Mouse (Mus musculus): ENCODE measurements around the gene Uqcc3. TPM values are rescaled to one million over a fixed set of nuclear protein-coding genes. Genes with fewer than 3 reads are reported as not detected.
"Not testable (repeated sequence)": the region's sequence is repeated elsewhere in the genome, so short reads cannot be mapped to it uniquely, and the experiment has no call there.

Gene Uqcc3
- polyA plus RNA-seq, 1 experiment from 2014 or later, result 61.5 TPM

DNA sequence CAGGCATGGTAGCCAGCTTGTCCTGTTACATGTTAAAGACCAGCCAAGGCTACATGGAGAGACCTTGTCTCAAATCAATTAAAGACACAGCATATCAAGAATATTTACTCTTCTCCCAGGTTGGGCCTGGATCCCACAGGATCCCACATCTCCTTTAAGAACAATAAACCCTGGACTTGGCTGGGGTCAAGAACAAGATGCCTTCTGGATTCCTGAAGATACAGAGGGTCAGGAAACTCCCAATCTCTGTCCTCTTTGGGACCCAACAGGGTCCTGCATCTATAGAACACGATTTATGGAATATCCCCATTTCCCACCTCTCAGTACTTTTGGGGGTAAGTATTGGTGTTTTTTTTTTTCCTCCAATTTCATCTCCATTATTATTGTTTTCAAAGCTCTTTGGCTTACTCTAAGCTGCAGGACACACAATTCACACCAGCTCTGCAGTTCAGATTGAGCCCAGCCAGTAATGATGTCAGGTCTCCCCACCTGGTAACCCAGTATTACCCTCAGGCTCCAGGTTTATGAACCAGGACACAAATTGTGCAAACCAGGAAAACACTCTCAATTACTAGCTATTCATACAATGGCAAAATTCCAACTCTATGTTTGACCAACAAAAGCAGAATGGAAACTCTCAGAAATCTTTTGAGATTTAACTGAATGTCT lies 6.3 kb upstream of the Uqcc3 start:
- Histone ChIP-seq H3K4me1 (ENCODE audit: control insufficient read depth, insufficient read depth, low read depth, low read length) (peaks cover 13% of the 10 kb centered on the region), H3K9ac (ENCODE audit: low read depth, low read length) (no peak overlapping the region; the same call in 1 of the 2 replicates), H3K9me3 (ENCODE audit: control insufficient read depth, low read length) (no peaks in the 10 kb centered on the region), H3K27ac (ENCODE audit: low read depth, low read length) (no peak overlapping the region), H3K27me3 (replicated peaks; ENCODE audit: control insufficient read depth, insufficient read depth, low read length) (no peaks in the 10 kb centered on the region), H3K4me3 (ENCODE audit: low read length) (no peak overlapping the region), H3K36me3 (ENCODE audit: control insufficient read depth, insufficient read depth, low read length) (peaks cover 3% of the 10 kb centered on the region; the same call in 1 of the 2 replicates), H3K4me2 (ENCODE audit: low read length) (peak overlapping the region; percentile 71)
- ATAC-seq, result no peak
- WGBS, result 60% methylated on average over 1 of the region's 1 CpGs

DNA sequence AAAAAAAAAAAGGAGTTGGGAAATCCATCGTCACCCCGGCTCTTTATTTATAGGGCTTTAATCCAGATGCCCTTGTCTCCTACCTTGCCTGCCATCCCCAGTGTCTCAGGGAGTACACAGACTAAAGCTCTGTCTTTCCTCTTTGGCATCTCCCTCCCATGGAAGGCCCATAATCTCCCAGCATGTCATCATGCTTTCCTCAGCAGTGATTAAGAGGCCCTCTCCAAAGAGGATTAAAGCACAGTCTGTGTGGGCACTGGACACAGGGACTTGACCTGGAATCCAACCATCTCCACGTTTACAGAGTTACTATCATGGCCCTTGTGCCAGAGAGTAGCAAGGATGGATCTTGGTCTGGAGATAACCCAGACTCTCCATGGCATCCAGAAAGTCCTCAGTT lies 2.9 kb upstream of the Uqcc3 start, which contains the start of the genes Lbhd1 and Gm49403:
TSS of gene Lbhd1 (plus strand) at position 117 of the 400 bp plus-strand sequence.
TSS of gene Gm49403 (plus strand) at position 315 of the 400 bp plus-strand sequence.
- Histone ChIP-seq H3K4me1 (ENCODE audit: control insufficient read depth, insufficient read depth, low read depth, low read length) (peaks cover 15% of the 10 kb centered on the region), H3K9ac (ENCODE audit: low read depth, low read length) (no peak within 1 kb of the TSS), H3K4me2 (ENCODE audit: low read length) (no peak within 1 kb of the TSS), H3K27ac (ENCODE audit: low read depth, low read length) (no peak within 1 kb of the TSS), H3K9me3 (ENCODE audit: control insufficient read depth, low read length) (no peaks in the 10 kb centered on the region), H3K36me3 (ENCODE audit: control insufficient read depth, insufficient read depth, low read length) (no peaks in the 10 kb centered on the region), H3K4me3 (ENCODE audit: low read length) (no peak within 1 kb of the TSS), H3K27me3 (replicated peaks; ENCODE audit: control insufficient read depth, insufficient read depth, low read length) (no peaks in the 10 kb centered on the region)
- ATAC-seq, result no peak
- WGBS, result 82% methylated on average over 3 of the region's 3 CpGs

DNA sequence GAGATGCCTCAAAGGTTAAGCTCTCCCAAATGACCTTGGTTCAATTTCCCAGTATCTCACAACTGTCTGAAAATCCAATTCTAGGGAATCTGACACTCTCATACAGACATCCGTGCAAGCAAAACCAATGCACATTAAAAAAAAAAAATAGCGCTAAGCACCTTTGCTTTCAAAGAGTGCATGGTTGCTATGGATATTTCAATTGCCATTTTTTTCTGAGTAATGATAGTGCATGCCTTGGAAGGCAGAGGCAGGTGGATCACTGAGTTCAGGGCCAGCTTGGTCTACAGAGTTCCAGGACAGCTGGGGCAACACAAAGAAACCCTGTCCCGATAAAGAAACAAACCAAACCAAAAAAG lies 290 bp upstream of the Uqcc3 start:
- peaks cover 7% of the 10 kb centered on the region; the same call in 1 of the 2 replicates for H3K36me3 ChIP-seq (ENCODE audit: control insufficient read depth, insufficient read depth, low read length)
- peak overlapping the region; percentile 62 for H3K4me3 ChIP-seq (ENCODE audit: low read length)
- H3K4me2 ChIP-seq (ENCODE audit: low read length), result peak overlapping the region; percentile 86
- peaks cover 9% of the 10 kb centered on the region for H3K4me1 ChIP-seq (ENCODE audit: control insufficient read depth, insufficient read depth, low read depth, low read length)
- ATAC-seq, result no peak
- H3K9me3 ChIP-seq (ENCODE audit: control insufficient read depth, low read length), result no peaks in the 10 kb centered on the region
- 23% methylated on average over 3 of the region's 3 CpGs for WGBS
- H3K27me3 ChIP-seq (replicated peaks; ENCODE audit: control insufficient read depth, insufficient read depth, low read length), result no peaks in the 10 kb centered on the region
- H3K9ac ChIP-seq (ENCODE audit: low read depth, low read length), result peak overlapping the region; percentile 77
- H3K27ac ChIP-seq (ENCODE audit: low read depth, low read length), result peak overlapping the region; percentile 81

DNA sequence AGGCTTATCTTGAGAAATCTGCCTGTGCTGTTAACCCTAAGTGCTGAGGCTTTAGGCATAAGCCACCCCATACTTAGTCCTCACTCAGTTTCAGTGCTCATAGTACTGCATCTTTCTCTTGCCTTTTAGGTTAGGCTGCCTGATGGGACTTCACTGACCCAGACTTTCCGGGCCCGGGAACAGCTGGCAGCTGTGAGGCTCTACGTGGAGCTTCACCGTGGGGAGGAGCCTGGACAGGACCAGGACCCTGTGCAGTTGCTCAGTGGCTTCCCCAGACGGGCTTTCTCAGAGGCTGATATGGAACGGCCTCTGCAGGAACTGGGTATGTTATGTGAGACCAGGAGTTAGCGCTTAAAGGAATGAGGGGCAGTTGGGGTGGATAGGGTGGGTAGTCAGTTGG lies 5.7 kb downstream of the Uqcc3 start:
- Histone ChIP-seq H3K27me3 (replicated peaks; ENCODE audit: control insufficient read depth, insufficient read depth, low read length) (no peaks in the 10 kb centered on the region), H3K36me3 (ENCODE audit: control insufficient read depth, insufficient read depth, low read length) (peaks cover 30% of the 10 kb centered on the region), H3K9ac (ENCODE audit: low read depth, low read length) (no peak overlapping the region), H3K9me3 (ENCODE audit: control insufficient read depth, low read length) (no peaks in the 10 kb centered on the region), H3K4me2 (ENCODE audit: low read length) (no peak overlapping the region), H3K27ac (ENCODE audit: low read depth, low read length) (no peak overlapping the region), H3K4me1 (ENCODE audit: control insufficient read depth, insufficient read depth, low read depth, low read length) (peaks cover 18% of the 10 kb centered on the region), H3K4me3 (ENCODE audit: low read length) (no peak overlapping the region)
- WGBS, result 96% methylated on average over 7 of the region's 7 CpGs
- ATAC-seq, result no peak

DNA sequence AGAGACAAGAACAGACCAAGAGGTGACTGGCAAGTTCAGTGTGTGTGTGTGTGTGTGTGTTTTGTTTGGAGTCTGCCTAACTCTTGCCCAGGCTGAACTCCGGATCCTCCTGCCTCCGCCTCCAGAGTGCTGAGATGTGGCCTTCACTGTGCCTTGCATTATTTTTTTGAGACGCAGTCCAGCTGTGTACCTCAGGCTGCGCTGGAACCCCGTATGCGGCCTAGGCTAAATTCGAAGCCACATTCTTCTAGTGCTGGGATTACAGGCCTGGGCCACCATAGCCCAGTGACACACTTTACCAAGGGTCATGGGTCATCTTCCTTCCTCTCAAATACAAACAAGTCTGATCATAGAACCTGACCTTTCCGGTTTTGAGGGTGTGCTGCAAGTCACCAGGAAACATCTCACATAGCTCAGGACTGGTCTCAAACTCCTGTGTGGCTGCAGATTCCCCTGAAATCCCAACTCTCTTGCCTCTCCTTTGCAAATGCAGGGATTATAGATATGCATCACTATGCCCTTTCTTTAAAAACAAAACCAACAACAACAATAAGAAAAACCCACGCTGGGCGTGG lies 8.4 kb downstream of the Uqcc3 start:
- H3K36me3 ChIP-seq (ENCODE audit: control insufficient read depth, insufficient read depth, low read length), result peaks cover 26% of the 10 kb centered on the region
- H3K27ac ChIP-seq (ENCODE audit: low read depth, low read length), result no peak overlapping the region
- H3K4me2 ChIP-seq (ENCODE audit: low read length), result peak overlapping the region; percentile 81
- WGBS, result 78% methylated on average over 10 of the region's 10 CpGs
- no peak for ATAC-seq
- H3K9ac ChIP-seq (ENCODE audit: low read depth, low read length), result peak overlapping the region; percentile 86
- no peaks in the 10 kb centered on the region for H3K9me3 ChIP-seq (ENCODE audit: control insufficient read depth, low read length)
- peak overlapping the region; percentile 75 for H3K4me3 ChIP-seq (ENCODE audit: low read length)
- H3K27me3 ChIP-seq (replicated peaks; ENCODE audit: control insufficient read depth, insufficient read depth, low read length), result no peaks in the 10 kb centered on the region
- peaks cover 11% of the 10 kb centered on the region for H3K4me1 ChIP-seq (ENCODE audit: control insufficient read depth, insufficient read depth, low read depth, low read length)

DNA sequence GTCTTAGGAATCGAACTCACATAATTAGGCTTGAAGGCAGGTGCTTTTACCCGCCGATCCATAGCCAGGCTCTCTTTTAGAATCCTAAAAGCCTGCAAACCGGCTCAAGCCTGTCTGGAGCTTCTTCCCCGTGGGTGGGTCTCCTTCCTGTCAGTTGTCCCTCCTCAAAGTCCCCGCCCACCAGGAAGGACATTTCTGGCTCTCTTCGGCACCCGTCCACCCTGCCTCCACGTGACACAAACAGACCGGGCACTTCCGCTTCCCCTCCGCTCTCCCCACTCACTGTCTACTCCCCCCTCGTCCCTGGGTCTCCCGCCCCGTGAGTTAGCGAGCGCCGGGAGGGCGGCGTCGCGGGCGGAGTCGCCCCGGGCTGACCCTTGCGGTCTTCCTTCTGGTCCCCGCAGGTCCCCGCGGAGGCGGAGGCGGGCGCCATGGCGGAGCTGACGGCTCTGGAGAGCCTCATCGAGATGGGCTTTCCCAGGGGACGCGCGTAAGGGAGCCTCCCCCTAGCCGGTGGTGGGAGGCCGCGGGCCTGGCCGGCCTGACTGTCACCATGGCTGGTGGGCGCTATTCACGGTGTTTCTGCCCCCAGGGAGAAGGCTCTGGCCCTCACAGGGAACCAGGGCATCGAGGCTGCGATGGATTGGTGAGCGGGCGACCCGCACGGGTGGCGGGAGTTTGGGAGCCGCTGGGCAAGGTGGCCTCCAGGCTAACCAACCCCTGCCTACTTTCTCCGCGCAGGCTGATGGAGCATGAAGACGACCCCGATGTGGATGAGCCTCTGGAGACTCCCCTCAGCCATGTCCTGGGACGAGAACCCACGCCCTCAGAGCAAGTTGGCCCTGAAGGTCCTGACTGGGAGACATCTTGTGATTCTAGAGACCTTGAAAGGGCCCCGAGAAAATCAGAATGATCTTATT lies 9.2 kb downstream of the Uqcc3 start, which contains the start of gene Ubxn1:
TSS of gene Ubxn1 (plus strand) at position 230 of the 920 bp plus-strand sequence.
- H3K4me1 ChIP-seq (ENCODE audit: control insufficient read depth, insufficient read depth, low read depth, low read length), result peaks cover 11% of the 10 kb centered on the region
- peak within 1 kb of the TSS; percentile 81 for H3K4me2 ChIP-seq (ENCODE audit: low read length)
- peak within 1 kb of the TSS; percentile 76 for H3K27ac ChIP-seq (ENCODE audit: low read depth, low read length)
- H3K9me3 ChIP-seq (ENCODE audit: control insufficient read depth, low read length), result no peaks in the 10 kb centered on the region
- H3K9ac ChIP-seq (ENCODE audit: low read depth, low read length), result peak within 1 kb of the TSS; percentile 86
- H3K4me3 ChIP-seq (ENCODE audit: low read length), result peak within 1 kb of the TSS; percentile 75
- peaks cover 25% of the 10 kb centered on the region for H3K36me3 ChIP-seq (ENCODE audit: control insufficient read depth, insufficient read depth, low read length)
- WGBS, result 2% methylated on average over 59 of the region's 59 CpGs
- H3K27me3 ChIP-seq (replicated peaks; ENCODE audit: control insufficient read depth, insufficient read depth, low read length), result no peaks in the 10 kb centered on the region
- ATAC-seq, result peak; percentile 97

DNA sequence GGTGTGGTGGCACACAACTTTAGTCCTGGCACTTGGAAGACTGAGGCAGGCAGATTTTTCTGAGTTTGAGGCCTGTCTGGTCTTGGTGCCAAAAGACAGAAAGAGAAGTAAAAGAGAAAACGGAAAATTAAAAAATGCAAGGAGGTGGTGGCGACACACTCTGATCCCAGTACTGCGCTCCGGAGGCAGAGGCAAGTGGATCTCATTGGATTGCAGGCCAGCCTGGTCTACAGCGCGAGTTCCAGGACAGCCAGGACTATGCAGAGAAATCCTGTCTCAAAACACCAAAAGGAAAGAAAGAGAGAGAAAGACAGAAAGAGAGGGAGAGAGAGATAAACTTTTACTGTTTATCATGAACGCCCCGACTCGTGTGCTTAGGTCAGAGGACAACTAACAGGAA lies 9.9 kb downstream of the Uqcc3 start:
- Histone ChIP-seq H3K9ac (ENCODE audit: low read depth, low read length) (peak overlapping the region; percentile 66), H3K9me3 (ENCODE audit: control insufficient read depth, low read length) (no peaks in the 10 kb centered on the region), H3K4me3 (ENCODE audit: low read length) (peak overlapping the region; percentile 75), H3K4me2 (ENCODE audit: low read length) (peak overlapping the region; percentile 62), H3K27me3 (replicated peaks; ENCODE audit: control insufficient read depth, insufficient read depth, low read length) (no peaks in the 10 kb centered on the region), H3K4me1 (ENCODE audit: control insufficient read depth, insufficient read depth, low read depth, low read length) (peaks cover 11% of the 10 kb centered on the region), H3K36me3 (ENCODE audit: control insufficient read depth, insufficient read depth, low read length) (peaks cover 22% of the 10 kb centered on the region), H3K27ac (ENCODE audit: low read depth, low read length) (peak overlapping the region; percentile 76; the same call in 1 of the 2 replicates)
- ATAC-seq, result peak; percentile 41
- WGBS, result 58% methylated on average over 9 of the region's 9 CpGs

DNA sequence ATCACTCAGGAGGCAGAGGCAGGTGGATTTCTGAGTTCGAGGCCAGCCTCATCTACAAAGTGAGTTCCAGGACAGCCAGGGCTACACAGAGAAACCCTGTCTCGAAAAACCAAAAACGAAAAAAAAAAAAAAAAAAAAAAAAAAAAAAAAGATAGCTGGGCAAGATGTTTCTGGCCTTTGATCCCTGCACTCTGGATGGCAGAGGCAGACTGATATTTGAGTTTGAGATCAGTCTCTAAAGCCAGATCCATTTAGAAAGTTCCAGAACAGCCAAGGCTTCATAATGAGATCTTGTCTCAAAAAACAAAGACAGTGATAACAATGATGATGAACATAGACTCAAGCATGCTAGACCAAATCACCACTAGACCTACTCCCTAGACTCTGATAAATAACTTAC lies 10.3 kb downstream of the Uqcc3 start:
- not testable (repeated sequence) for H3K9ac ChIP-seq (ENCODE audit: low read depth, low read length); H3K4me3 ChIP-seq (ENCODE audit: low read length); H3K9me3 ChIP-seq (ENCODE audit: control insufficient read depth, low read length); ATAC-seq; H3K27me3 ChIP-seq (replicated peaks; ENCODE audit: control insufficient read depth, insufficient read depth, low read length); H3K27ac ChIP-seq (ENCODE audit: low read depth, low read length)
- peak overlapping the region; percentile 62 for H3K4me2 ChIP-seq (ENCODE audit: low read length)
- H3K4me1 ChIP-seq (ENCODE audit: control insufficient read depth, insufficient read depth, low read depth, low read length), result peaks cover 11% of the 10 kb centered on the region
- peaks cover 18% of the 10 kb centered on the region for H3K36me3 ChIP-seq (ENCODE audit: control insufficient read depth, insufficient read depth, low read length)
- 87% methylated on average over 3 of the region's 3 CpGs for WGBS

DNA sequence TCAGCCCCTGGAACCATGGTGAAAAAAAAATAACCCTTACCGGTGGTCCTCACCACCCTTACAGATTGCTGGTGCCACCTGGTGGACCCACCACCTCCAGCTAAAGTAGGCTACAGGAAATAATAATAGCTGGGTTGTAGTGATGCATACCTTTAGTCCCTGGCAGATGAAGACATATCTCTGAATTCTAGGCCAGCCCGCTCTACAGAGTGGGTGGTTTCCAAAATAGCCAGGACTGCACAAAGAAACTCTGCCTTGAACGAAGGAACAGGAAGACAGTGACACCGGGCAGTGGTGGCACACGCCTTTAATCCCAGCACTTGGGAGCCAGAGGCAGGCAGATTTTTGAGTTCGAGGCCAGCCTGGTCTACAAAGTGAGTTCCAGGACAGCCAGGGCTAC lies 16.5 kb downstream of the Uqcc3 start:
- ATAC-seq, result no peak
- H3K9me3 ChIP-seq (ENCODE audit: control insufficient read depth, low read length), result no peaks in the 10 kb centered on the region
- WGBS, result 85% methylated on average over 6 of the region's 6 CpGs

More for the DNA sequence above, 16.5 kb downstream of the Uqcc3 start:
- no peak overlapping the region for H3K27ac ChIP-seq (ENCODE audit: low read depth, low read length)
- no peak overlapping the region for H3K4me2 ChIP-seq (ENCODE audit: low read length)
- no peak overlapping the region for H3K9ac ChIP-seq (ENCODE audit: low read depth, low read length)
- no peaks in the 10 kb centered on the region for H3K36me3 ChIP-seq (ENCODE audit: control insufficient read depth, insufficient read depth, low read length)
- H3K4me1 ChIP-seq (ENCODE audit: control insufficient read depth, insufficient read depth, low read depth, low read length), result no peaks in the 10 kb centered on the region
- no peak overlapping the region for H3K4me3 ChIP-seq (ENCODE audit: low read length)
- no peaks in the 10 kb centered on the region for H3K27me3 ChIP-seq (replicated peaks; ENCODE audit: control insufficient read depth, insufficient read depth, low read length)
